Mouse (Mus musculus): ENCODE measurements around the gene Dimt1. TPM values are rescaled to one million over a fixed set of nuclear protein-coding genes. Genes with fewer than 3 reads are reported as not detected.

Gene Dimt1
- 10 to 100 TPM; 11.4 to 12.9 TPM for total RNA-seq (2023)

GRCm38 (mm10) chr13:106946594-106947540, at the start of gene Dimt1:
Dimt1 (plus strand) TSS chr13:106947127.

DNA sequence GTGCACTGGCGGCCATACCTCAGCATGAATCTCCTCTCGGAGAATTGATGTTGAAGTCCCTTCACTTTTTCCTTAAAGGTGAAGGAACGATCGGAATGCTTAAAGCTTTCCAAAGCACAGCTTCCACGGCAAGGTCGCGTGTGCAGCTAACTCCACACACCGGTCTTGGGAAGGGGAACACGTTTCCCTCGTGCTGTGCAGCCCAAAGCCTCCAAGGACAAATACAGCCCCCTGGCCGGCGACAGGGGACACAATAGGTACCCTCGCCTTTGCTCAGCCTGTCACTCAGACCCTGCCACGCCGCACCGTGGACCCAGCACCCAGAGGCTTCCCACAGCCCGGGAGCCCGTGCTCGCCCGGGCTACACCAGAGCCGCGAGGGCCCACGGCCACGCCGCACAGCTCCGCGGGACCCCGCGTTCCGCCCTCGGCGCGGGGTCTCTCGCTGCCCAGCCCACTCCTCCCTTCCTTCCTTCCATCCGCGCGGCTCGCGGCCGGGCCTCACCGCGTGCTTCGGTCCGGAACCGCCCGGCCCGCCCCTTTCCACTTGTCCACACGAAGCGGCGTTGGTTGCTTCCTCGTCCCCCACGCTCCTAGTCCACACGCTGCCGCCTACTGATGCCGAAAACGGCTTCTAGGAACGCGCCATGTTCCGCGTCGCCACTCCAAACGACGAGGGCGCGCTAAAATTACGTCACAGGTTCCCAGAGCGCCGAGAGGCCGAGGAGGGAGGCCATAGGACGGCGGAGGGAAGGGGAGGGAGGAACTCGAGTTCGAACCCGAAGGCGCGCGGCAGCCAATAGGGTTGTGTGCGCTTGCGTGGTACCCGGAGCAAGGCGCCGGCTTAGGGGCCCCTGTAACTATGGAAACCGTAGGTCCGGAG, 10.4 kb upstream of the Dimt1 start, which contains the start of gene Ipo11:
Ipo11 (minus strand) TSS at position 703 of the 882 bp plus-strand sequence.

Other genes with a start within 250 kb of the Dimt1 start
- gene Ipo11, start 10.2 kb upstream of the Dimt1 start, total RNA-seq (2023): 10 to 100 TPM; 16.2 to 18.3 TPM
- 10 to 100 TPM; 49.1 to 52.1 TPM for gene Kif2a, start 75.0 kb downstream of the Dimt1 start, total RNA-seq (2023)

Data from monocyte, adult 59 days (primary cell).